In genomic region chr8:114826991-114827390, GRCm38 (mm10) we compare ENCODE assay signal across 11 mouse cellular contexts.
"Had no signal": no experiment of that assay in that cellular context is flagged by ENCODE, and none has a peak within 500 bp of the region (broad histone marks: within the 10 kb centered on the region; RNA-seq: fewer than 3 reads in every experiment).

No protein-coding gene starts in this region.

- ATAC-seq: lung, postnatal 0 days; midbrain, embryonic 13.5 days had no signal

- DNase-seq: kidney, adult 8-10 months; kidney, postnatal 25 days; lung, adult 2 months; lung, postnatal 36 days; right cerebral cortex, adult 18-20 months; right cerebral cortex, postnatal 4 days; spleen, adult 18-20 months; thymus, adult 2 months; thymus, postnatal 25 days had no signal
